Mouse (Mus musculus) C2C12 (cell line): ENCODE results near the gene Traf3ip3.

Source experiments
- CTCF ChIP-seq: IDR thresholded peaks from one replicate; pipeline ENCODE4 v1.5.1; 2011; ENCODE audit not compliant: control insufficient read depth, insufficient read depth, insufficient read length
- MAX ChIP-seq: IDR thresholded peaks from one replicate; pipeline ENCODE4 v1.6.1; 2011; ENCODE audit warnings: mild to moderate bottlenecking, control low read depth
- MYOD1 ChIP-seq: IDR thresholded peaks from one replicate; pipeline ENCODE4 v1.6.1; 2011; ENCODE audit warnings: low read depth; ENCODE audit not compliant: control insufficient read depth, insufficient read length
- MYOG ChIP-seq: IDR thresholded peaks from one replicate; pipeline ENCODE4 v1.6.1; 2011; ENCODE audit not compliant: control insufficient read depth, insufficient read length; ENCODE audit errors: extremely low read depth
- USF1 ChIP-seq: IDR thresholded peaks from one replicate; pipeline ENCODE4 v1.6.1; 2011; ENCODE audit warnings: low read depth, mild to moderate bottlenecking, control low read depth, moderate library complexity

- TF ChIP-seq CTCF, result no peak
- TF ChIP-seq MYOG, result no peak
- TF ChIP-seq MYOD1, result no peak
- no peak for TF ChIP-seq USF1
- no peak for TF ChIP-seq MAX
Measured at GRCm38 (mm10) chr1:193142517-193143062, 58.9 kb downstream of the Traf3ip3 start.
